Mouse (Mus musculus): ENCODE results near the gene Srsf5.
A peak's percentile ranks its signal among the peaks of the same experiment; 100 is the strongest.
"Not testable (repeated sequence)": the region's sequence is repeated elsewhere in the genome, so short reads cannot be mapped to it uniquely, and the experiment has no call there.

The Srsf5 gene

DNA sequence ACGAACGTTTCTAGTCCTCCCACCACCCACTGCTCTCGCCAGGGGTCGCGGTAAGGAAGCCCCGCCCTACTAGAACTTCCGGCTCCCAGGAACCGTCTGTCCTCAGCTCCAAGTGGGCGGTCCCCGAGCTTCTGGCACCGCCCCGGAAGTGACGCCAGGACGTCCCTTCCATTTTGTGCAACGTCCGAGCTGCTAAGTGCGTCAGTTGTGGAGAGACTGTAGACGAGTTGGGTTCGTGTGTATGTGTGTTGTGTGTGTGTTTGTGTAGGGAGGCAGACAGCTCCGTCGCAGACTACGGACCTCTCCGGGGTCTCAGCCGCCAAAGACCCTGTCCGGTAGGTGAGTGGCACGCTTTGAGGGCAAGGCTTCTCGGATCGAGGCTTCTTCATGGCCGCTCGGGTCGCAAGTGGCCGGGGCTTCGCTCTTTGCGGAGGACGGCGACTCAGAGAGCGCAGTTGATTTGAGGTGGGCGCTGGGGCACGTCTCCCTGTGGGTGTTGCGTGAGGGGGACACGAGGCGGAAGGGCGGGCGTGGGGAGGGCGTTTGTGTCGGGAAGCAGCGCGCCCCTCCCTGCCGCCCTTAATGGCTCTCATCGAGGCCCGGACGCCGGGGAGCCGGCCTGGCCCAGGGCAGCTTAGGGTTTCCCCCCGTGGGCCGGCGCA lies at the start of gene Srsf5:
Srsf5 (plus strand) TSS at position 171 of the 662 bp plus-strand sequence.
- peak; percentile 94 for DNase-seq (ENCODE audit: low read depth, low spot score)

DNA sequence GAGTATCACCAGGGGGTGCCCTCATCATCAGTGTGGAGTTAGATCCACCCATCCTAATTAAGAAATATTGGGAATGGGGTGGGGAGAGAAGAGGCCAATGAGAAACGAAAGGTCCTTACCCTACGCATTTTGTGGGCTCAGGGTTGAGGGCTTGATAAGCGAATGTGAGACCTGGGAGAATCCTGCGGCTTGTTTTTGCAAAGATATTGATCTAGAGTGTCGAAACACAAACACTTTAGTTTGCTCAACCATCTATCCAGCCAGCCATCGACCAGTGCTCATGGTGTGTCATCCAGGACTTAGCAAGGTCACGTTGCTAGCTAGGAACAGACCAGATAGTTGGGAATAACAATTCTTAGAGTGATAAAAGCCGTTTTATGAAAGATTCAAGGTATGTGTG lies 35.7 kb upstream of the Srsf5 start:
- DNase-seq (ENCODE audit: low read depth, low spot score), result no peak

GRCm38 (mm10) chr12:80917764-80918163 lies 27.5 kb upstream of the Srsf5 start:
- no peak for DNase-seq (ENCODE audit: low read depth, low spot score)

- no peak for DNase-seq (ENCODE audit: low read depth, low spot score)
These were observed 24.0 kb upstream of the Srsf5 start for GRCm38 (mm10) chr12:80921301-80921700.

DNA sequence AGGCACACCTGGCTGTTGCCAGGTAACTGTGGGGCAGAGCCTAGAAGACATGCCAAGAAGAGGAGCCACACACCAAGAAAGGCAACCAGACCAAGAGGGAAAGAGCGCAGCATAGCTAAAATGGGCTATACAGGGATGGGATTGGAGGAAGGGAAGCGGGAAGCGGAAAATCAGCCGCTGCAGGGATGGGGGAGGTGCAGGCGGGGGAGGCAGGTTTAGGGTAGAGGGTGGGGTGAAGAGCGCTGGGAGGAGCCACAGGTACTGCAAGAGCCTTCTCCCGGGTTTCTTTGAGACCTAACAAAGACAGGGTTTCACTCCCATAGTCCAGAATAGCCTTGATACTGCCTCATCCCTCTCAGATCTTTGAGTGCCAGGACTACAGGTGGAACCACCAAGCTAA lies 22.4 kb upstream of the Srsf5 start:
- no peak for DNase-seq (ENCODE audit: low read depth, low spot score)

DNA sequence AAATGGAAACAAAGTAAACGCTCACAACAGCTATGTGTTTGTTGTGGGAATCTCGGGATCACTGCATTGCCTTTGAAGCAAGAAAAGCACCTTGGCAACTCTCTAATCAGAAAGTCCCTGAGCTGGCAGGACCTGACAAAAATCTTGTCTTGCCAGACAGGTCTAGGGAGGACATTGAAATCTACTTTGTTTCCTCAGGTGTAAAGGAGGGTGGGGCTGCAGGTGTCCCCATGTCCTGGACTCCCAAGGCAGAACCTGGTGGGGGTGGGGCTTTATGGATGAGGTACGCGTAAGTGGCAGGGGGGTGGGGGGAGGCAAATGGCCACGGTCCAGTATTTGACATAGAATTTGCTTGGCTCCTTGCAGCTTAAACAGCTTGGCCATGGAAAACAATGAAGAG lies 21.7 kb upstream of the Srsf5 start:
- no peak for DNase-seq (ENCODE audit: low read depth, low spot score)

DNA sequence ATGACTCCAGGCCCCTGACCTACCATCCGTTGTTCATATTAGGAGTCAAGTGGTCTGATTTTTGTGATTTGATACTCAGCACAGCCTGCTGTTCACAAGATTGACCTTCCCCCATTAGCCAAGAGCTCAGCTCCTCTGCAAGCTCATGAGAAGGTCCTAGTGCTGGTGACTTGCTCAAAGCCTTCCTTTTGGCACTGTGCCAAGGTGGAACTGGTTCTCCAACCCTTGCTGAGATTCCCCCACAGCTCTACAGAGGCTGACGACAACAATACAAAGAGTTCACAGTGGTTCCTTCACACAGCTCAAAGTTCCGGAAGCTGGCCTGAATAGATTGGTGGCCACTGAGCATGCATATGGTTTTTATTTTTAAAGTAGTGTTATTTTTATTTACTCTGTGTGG lies 21.1 kb upstream of the Srsf5 start:
- no peak for DNase-seq (ENCODE audit: low read depth, low spot score)

- no peak for DNase-seq (ENCODE audit: low read depth, low spot score)
These were observed 19.4 kb upstream of the Srsf5 start for GRCm38 (mm10) chr12:80925919-80926318.

DNA sequence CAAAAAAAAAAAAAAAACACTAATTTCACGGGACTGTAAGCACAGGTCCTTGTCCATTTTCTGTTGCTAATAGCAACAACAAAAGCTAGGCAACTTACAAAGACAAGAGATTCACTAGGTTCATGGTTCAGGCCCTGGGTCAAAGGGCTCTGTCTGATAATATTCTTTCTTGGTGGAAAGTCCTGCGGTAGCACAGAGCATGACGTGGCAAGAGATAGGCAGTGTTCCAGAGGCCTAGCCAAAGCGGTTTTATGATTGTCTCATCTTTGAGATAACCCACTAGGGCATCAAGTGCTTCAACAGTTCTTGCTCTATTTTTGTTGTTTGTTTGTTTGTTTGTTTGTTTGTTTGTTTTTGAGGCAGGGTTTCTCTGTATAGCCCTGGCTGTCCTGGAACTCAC lies 18.8 kb upstream of the Srsf5 start:
- no peak for DNase-seq (ENCODE audit: low read depth, low spot score)

DNA sequence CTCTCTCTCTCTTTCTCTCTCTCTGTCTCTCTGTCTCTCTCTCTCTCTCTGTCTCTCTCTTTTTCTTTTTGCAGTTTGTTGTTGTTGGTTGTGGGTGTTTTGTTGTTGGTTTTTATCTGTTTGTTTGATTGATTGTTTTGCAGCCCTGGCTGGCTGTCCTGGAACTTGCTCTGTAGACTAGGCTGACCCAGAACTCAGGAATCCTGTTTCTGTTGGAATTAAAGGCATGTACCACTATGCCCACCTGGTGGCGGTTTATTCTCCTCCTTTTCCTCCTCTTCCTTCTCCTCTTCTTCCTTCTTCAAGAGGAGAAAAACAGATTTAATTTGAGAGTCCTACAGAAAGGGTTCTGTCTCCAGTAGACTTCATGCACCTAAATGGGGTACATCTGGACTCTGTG lies 17.8 kb upstream of the Srsf5 start:
- no peak for DNase-seq (ENCODE audit: low read depth, low spot score)

GRCm38 (mm10) chr12:80928881-80929280 lies 16.4 kb upstream of the Srsf5 start:
- no peak for DNase-seq (ENCODE audit: low read depth, low spot score)

DNA sequence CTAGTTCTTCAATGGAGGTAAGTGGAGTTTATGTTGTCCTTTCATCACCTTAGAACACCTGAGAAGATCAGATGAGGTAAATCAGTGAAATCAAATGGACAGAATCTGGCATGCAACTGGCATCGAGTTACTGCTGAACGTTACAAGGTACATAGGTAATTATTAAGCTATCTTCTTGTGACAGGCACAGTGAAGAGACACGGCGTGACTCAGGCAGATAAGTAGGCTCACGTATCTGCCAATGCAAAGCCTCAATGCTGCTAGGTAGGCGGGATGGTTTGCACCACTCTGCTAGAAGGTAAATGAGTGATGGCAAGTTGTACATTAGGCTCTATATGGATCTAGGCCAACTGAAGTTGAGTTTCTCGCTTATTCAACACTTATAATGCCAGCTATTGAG lies 15.2 kb upstream of the Srsf5 start:
- DNase-seq (ENCODE audit: low read depth, low spot score), result no peak

DNA sequence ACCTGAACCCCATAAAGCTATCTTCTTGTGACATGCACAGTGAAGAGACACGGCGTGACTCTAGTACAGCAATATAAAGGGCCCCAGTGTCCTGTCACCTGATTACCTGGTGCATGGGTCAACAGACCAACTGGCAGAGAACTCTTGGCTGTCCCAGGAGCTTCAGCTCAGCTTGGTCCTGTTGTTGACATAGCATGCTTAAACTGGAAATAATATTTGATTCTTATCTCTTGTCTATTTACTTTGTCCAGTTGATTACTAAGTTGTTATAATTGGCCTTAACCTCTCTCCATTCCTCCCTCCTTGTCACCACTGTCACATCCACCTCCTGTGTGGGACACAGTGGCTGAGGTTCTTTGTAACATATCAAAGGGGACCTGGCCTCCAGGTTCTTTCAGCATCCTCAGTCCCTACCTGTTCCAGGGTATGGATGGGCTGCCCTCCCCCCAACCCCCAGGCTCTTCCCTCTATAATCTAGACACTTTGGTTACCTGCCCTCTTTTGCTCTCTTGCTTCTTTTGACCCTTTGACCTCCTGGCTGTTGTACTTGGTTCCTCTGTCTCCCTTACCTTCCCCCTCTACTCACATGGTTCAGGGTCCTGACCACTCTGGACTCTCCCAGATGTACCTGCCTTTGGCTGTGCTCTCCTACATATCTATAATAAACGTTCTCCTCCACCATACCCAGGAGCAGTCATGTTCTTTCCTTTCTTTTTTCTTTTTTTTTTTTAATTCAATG lies 13.7 kb upstream of the Srsf5 start:
- DNase-seq (ENCODE audit: low read depth, low spot score), result no peak

- no peak for DNase-seq (ENCODE audit: low read depth, low spot score)
These were observed 12.4 kb upstream of the Srsf5 start for GRCm38 (mm10) chr12:80932865-80933264.

- no peak for DNase-seq (ENCODE audit: low read depth, low spot score)
These were observed 8.6 kb upstream of the Srsf5 start for GRCm38 (mm10) chr12:80936751-80937150.

DNA sequence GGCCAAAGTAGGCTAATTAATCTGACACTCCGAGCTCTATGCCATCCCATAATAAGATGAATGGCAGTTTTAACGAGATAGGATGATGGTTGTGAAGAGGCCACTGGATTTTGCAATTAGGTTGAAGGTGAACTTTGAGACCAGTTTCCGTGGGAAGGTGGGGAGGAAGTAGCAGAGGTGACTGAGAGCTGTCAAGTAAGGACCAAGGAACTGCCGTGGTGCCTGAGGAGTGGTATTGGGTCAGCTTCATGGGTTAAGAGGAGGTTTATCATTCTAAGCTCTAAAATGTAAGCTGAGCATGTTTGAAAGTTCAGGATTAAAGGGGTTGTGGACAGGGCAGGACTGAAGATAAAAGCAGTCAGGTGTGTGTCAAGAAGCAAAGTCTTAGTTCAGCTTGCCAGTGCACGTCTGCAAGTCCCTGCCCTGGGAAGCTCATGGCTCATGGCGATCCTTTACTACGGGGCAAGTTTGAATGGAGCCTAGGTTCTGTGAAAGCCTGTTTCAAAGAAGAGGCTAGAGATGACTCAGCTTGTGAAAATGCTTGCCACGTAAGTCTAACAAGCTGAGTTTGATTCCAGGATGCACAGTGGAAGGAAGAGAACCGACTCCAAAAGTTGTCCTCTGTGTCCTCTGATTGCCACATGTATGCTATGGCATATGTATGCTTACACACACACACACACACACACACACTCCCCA lies 7.8 kb upstream of the Srsf5 start:
- DNase-seq (ENCODE audit: low read depth, low spot score), result no peak

- peak; percentile 15 for DNase-seq (ENCODE audit: low read depth, low spot score)
These were observed 6.7 kb upstream of the Srsf5 start for GRCm38 (mm10) chr12:80938642-80939041.

GRCm38 (mm10) chr12:80939165-80939564 lies 6.1 kb upstream of the Srsf5 start:
- DNase-seq (ENCODE audit: low read depth, low spot score), result no peak

- no peak for DNase-seq (ENCODE audit: low read depth, low spot score)
These were observed 3.4 kb upstream of the Srsf5 start for GRCm38 (mm10) chr12:80941886-80942285.

GRCm38 (mm10) chr12:80943395-80943794 lies 1.9 kb upstream of the Srsf5 start:
- no peak for DNase-seq (ENCODE audit: low read depth, low spot score)

DNA sequence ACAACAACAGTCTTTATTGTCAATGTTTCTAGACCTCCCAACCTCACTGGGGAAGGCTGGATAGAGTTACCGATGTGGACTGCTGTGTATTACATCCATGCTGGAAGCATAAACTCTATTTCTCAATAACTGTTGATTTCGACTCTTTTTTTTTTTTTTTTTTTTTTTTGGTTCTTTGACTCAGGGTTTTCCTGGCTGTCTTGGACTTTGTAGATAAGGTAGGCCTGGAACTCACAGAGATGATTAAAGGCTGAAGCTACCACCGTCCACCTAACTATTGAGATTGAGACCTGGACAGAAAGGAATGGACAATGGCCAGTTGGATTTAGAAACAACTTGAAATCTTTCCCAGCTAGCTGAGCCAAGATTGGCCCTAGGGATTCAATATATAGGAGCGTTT lies 1.1 kb upstream of the Srsf5 start:
- no peak for DNase-seq (ENCODE audit: low read depth, low spot score)

DNA sequence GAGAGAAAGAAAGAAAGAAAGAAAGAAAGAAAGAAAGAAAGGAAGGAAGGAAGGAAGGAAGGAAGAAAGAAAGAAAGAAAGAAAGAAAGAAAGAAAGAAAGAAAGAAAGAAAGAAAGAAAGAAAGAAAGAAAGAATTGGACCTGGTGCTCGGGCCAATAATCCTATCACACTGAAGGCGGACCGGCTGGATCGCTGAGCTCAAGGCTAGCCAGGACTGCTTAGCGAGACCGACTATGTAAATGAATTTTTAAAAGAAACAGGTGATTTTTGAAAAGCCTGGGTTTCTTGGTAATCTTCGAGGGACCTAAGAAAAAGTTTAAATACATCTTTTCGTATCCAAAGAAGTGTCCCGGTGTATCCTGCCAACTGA lies 356 bp upstream of the Srsf5 start:
- not testable (repeated sequence) for DNase-seq (ENCODE audit: low read depth, low spot score)

DNA sequence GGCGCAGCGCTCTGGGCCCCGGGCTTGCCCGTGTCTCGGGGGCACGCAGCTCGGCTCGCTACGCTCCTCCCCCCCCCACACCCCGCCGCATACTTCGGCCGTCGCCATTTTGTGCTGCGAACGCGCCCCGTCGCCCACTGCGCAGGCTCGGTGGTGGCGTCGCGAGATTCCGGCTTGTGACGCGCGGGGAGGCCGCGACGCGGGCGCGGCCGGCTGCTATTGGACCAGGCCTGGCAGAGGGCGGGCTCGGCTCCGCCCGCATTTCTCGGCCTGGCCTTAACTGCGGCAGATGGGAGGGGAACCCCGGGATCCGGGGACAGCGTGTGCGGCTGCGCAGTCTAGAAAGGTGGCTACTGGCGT lies 672 bp downstream of the Srsf5 start:
- peak; percentile 92 for DNase-seq (ENCODE audit: low read depth, low spot score)

Data from telencephalon, adult 2 months (tissue).